Mouse (Mus musculus): ENCODE data around the gene Zfyve9. TPM values are rescaled to one million over a fixed set of nuclear protein-coding genes. Genes with fewer than 3 reads are reported as not detected.
A peak's percentile ranks its signal among the peaks of the same experiment; 100 is the strongest.

The Zfyve9 gene
- polyA plus RNA-seq, 1 experiment from 2014 or later, result 5.2 TPM

DNA sequence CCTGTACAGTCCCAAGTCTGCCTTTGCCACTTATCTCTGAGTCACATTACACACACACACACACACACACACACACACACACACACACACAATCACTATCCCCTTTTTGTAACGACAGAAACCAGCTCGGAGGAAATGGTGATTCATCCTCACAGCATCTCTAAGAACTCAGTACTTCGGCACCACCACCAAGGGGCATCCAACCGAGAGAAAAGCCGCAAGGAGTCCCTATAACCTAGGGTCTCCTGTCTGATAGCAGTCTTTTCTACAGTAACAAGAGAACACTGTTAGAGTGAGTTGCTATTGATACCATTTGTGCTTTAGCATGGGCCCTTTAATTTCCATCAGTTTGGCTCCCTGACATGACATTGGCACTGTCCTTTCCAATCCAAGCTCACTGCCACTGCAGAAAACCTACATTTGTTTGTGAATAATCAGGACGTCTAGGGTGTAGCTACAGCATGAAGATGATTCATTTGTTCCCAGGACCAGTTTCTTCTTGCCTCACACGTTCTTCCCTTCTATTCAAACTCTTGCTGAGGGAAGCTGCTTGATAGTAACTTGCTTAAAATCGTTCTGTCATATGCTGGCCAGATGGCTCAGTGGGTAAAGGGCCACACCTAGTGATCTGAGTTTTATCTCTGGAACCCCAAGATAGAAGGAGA, 2.0 kb upstream of the Zfyve9 start:
- Histone ChIP-seq H3K4me1 (replicated peaks) (no peaks in the 10 kb centered on the region), H3K4me3 (replicated peaks) (no peak overlapping the region), H3K4me2 (replicated peaks) (no peak overlapping the region), H3K9me3 (no peaks in the 10 kb centered on the region), H3K27ac (no peak overlapping the region), H3K36me3 (no peaks in the 10 kb centered on the region), H3K27me3 (replicated peaks) (no peaks in the 10 kb centered on the region), H3K9ac (no peak overlapping the region)
- ATAC-seq, result no peak
- WGBS, result 46% methylated on average over 8 of the region's 8 CpGs

- H3K4me1 ChIP-seq (replicated peaks), result no peaks in the 10 kb centered on the region
- H3K27ac ChIP-seq, result no peak overlapping the region
- 51% methylated on average over 3 of the region's 3 CpGs for WGBS
- peak overlapping the region; percentile 75; the same call in 1 of the 2 replicates for H3K4me2 ChIP-seq (replicated peaks)
- no peak for ATAC-seq
- H3K9ac ChIP-seq, result no peak overlapping the region
- H3K4me3 ChIP-seq (replicated peaks), result no peak overlapping the region
- H3K36me3 ChIP-seq, result no peaks in the 10 kb centered on the region
- H3K9me3 ChIP-seq, result no peaks in the 10 kb centered on the region
- H3K27me3 ChIP-seq (replicated peaks), result no peaks in the 10 kb centered on the region
These were observed 998 bp upstream of the Zfyve9 start for GRCm38 (mm10) chr4:108781596-108781995.

- ATAC-seq, result no peak
- Histone ChIP-seq H3K9ac (peak overlapping the region; percentile 94), H3K27ac (peak overlapping the region; percentile 97), H3K9me3 (no peaks in the 10 kb centered on the region), H3K4me3 (replicated peaks) (peak overlapping the region; percentile 96), H3K4me1 (replicated peaks) (no peaks in the 10 kb centered on the region), H3K4me2 (replicated peaks) (peak overlapping the region; percentile 75), H3K36me3 (no peaks in the 10 kb centered on the region), H3K27me3 (replicated peaks) (no peaks in the 10 kb centered on the region)
- WGBS, result 1% methylated on average over 11 of the region's 20 CpGs
These were observed 237 bp upstream of the Zfyve9 start for GRCm38 (mm10) chr4:108780864-108781205.

- Histone ChIP-seq H3K4me1 (replicated peaks) (no peaks in the 10 kb centered on the region), H3K4me3 (replicated peaks) (peak overlapping the region; percentile 96), H3K9me3 (no peaks in the 10 kb centered on the region), H3K27me3 (replicated peaks) (no peaks in the 10 kb centered on the region), H3K4me2 (replicated peaks) (peak overlapping the region; percentile 75), H3K27ac (peak overlapping the region; percentile 97), H3K36me3 (no peaks in the 10 kb centered on the region), H3K9ac (peak overlapping the region; percentile 94)
- no peak for ATAC-seq
- WGBS, result 2% methylated on average over 7 of the region's 7 CpGs
These were observed 888 bp downstream of the Zfyve9 start for GRCm38 (mm10) chr4:108779763-108780056.

DNA sequence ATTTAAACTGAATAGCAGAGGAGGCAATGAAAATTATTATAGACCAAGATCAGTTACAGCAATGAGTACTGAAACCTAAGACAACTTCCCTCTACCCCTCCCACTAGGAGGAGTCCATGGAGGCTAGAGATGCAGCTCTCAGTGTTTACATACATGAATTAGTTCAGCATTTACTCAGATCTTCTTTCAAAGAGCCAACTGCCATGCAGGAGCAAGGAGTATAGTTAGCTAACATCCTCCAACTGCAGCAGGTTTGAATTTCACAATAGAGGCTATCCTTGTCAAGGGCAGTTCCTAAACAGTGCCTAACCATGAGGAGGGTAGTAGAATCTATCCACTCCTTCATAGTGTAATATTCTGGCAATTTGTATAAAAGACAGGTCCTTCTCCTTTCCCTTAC, 12.1 kb downstream of the Zfyve9 start:
- ATAC-seq, result no peak
- Histone ChIP-seq H3K27ac (no peak overlapping the region), H3K4me1 (replicated peaks) (no peaks in the 10 kb centered on the region)

DNA sequence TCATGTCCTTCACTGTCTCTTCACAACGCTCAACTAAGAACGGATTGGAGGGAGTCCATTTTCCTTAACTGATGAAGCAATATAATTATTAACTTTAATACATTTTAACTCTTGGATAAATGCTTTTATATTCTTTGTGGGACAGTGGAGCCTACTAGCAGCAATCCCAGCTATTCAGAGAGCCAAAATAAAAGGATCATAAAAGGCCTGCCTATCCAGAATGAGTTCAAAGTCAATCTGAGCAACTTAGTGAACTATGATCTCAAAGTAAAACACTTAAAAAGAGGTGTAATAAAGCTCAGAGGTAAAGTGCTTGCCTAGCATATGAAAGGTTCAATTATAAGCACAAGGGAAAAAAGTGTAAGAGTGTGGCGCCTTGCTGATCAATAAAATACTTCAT, 21.0 kb downstream of the Zfyve9 start:
- Histone ChIP-seq H3K9me3 (no peaks in the 10 kb centered on the region), H3K4me1 (replicated peaks) (no peaks in the 10 kb centered on the region), H3K4me3 (replicated peaks) (no peak overlapping the region), H3K27ac (0 out of 2 replicates have a peak overlapping the region, but pooled peaks have one; percentile 58), H3K9ac (no peak overlapping the region), H3K36me3 (no peaks in the 10 kb centered on the region), H3K4me2 (replicated peaks) (no peak overlapping the region), H3K27me3 (replicated peaks) (no peaks in the 10 kb centered on the region)
- peak; percentile 87 for ATAC-seq
- WGBS, result 57% methylated on average over 3 of the region's 3 CpGs

More for the DNA sequence above, 12.1 kb downstream of the Zfyve9 start:
- no peak overlapping the region for H3K9ac ChIP-seq
- H3K4me3 ChIP-seq (replicated peaks), result no peak overlapping the region
- no peaks in the 10 kb centered on the region for H3K9me3 ChIP-seq
- H3K4me2 ChIP-seq (replicated peaks), result no peak overlapping the region
- no peaks in the 10 kb centered on the region for H3K27me3 ChIP-seq (replicated peaks)
- H3K36me3 ChIP-seq, result no peaks in the 10 kb centered on the region

DNA sequence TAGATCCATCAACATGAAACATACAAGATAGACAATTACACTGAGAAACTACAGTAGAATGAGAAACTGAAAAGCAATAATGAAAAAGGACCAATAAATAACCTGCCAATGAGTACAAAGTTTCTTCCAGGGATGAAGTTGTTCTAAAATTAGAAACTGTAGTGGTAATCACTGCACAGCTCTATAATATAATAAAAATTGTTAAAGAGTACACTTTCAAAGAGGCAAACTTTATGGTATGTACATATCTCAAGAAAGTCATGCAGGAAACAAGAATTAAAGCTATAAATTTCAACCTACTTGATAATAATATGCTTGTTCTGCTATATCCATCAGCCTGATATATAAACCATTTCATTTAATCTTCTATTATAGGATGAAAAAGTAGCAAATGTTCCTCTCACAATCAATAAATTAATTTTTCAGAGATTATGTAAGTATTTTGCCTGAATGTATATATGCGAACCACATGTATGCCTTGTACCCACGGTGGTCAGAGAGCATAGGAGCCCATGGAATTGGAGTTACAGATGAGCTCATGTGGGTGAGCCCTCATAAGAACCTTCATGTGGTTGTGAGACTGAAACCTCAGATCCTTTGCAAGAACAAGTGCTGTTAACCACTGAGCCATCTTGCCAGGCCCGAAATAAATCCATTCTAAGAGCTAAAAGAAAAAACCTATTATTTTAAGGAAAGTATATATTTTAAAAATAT, 34.3 kb downstream of the Zfyve9 start:
- no peaks in the 10 kb centered on the region for H3K9me3 ChIP-seq
- H3K4me2 ChIP-seq (replicated peaks), result no peak overlapping the region
- 82% methylated on average over 3 of the region's 3 CpGs for WGBS
- no peak overlapping the region for H3K4me3 ChIP-seq (replicated peaks)
- H3K9ac ChIP-seq, result no peak overlapping the region
- peak; percentile 76 for ATAC-seq
- 0 out of 2 replicates have a peak, but pooled peaks cover 2% of the 10 kb centered on the region for H3K4me1 ChIP-seq (replicated peaks)
- H3K27me3 ChIP-seq (replicated peaks), result no peaks in the 10 kb centered on the region
- no peak overlapping the region for H3K27ac ChIP-seq
- no peaks in the 10 kb centered on the region for H3K36me3 ChIP-seq

DNA sequence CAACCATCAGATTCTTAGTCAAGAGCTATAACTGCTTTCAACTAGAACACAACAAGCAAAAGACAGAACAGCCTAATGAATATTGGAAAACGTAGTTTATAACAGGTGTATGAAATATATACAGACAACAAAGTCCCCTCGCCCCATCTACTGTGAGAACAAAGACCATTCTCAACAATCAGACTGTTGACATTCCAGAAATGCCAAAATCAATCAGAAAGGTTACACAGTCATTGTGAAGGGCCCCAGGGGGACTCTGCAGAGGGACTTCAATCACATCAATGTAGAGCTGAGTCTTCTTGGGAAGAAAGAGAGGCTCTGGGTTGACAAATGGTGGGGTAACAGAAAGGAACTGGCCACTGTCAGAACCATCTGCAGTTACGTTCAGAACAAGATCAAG, 49.0 kb downstream of the Zfyve9 start:
- Histone ChIP-seq H3K9ac (no peak overlapping the region), H3K4me3 (replicated peaks) (no peak overlapping the region), H3K36me3 (no peaks in the 10 kb centered on the region), H3K4me1 (replicated peaks) (no peaks in the 10 kb centered on the region), H3K9me3 (no peaks in the 10 kb centered on the region), H3K27ac (no peak overlapping the region), H3K27me3 (replicated peaks) (no peaks in the 10 kb centered on the region), H3K4me2 (replicated peaks) (no peak overlapping the region)
- no peak for ATAC-seq
- 56% methylated on average over 3 of the region's 3 CpGs for WGBS

- H3K9ac ChIP-seq, result no peak overlapping the region
- no peaks in the 10 kb centered on the region for H3K4me1 ChIP-seq (replicated peaks)
- ATAC-seq, result no peak
- 53% methylated on average over 1 of the region's 1 CpGs for WGBS
- no peaks in the 10 kb centered on the region for H3K27me3 ChIP-seq (replicated peaks)
- no peaks in the 10 kb centered on the region for H3K9me3 ChIP-seq
- H3K27ac ChIP-seq, result no peak overlapping the region
- H3K4me3 ChIP-seq (replicated peaks), result no peak overlapping the region
- no peaks in the 10 kb centered on the region for H3K36me3 ChIP-seq
- no peak overlapping the region for H3K4me2 ChIP-seq (replicated peaks)
These were observed 50.1 kb downstream of the Zfyve9 start for GRCm38 (mm10) chr4:108730450-108730849.

GRCm38 (mm10) chr4:108724102-108724501, 56.5 kb downstream of the Zfyve9 start:
- Histone ChIP-seq H3K4me2 (replicated peaks) (no peak overlapping the region), H3K4me1 (replicated peaks) (no peaks in the 10 kb centered on the region), H3K27ac (no peak overlapping the region), H3K9ac (no peak overlapping the region), H3K27me3 (replicated peaks) (no peaks in the 10 kb centered on the region), H3K9me3 (no peaks in the 10 kb centered on the region), H3K36me3 (no peaks in the 10 kb centered on the region; the same call in 1 of the 2 replicates), H3K4me3 (replicated peaks) (no peak overlapping the region)
- 60% methylated on average over 2 of the region's 2 CpGs for WGBS
- ATAC-seq, result peak; percentile 68

DNA sequence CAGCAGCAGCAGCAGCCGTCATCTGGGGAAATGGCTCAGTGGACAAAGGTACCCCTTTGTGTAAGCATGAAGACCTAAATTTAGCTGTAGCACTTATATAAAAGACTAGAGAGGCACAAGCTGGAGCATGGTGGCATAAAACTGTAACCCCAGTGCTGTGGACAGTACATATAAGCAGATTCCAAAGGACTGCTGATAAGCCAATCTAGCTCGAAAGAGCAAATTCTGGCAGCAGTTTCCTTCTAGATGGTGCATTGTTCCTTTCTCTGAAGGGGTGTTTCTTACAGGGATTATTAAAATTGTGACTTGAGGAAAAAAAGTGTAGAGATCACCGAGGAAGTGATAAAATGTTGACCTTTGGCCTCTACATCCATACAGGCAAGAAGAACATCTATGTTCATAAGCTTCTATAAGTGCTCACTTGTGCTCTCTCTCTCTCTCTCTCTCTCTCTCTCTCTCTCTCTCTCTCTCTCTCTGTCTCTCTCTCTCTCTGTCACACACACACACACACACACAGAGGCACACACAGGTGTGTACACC, 59.3 kb downstream of the Zfyve9 start:
- H3K36me3 ChIP-seq, result no peaks in the 10 kb centered on the region; the same call in 1 of the 2 replicates
- no peaks in the 10 kb centered on the region for H3K9me3 ChIP-seq
- no peak overlapping the region for H3K4me2 ChIP-seq (replicated peaks)
- 0 out of 2 replicates have a peak overlapping the region, but pooled peaks have one; percentile 10 for H3K27ac ChIP-seq
- no peaks in the 10 kb centered on the region for H3K4me1 ChIP-seq (replicated peaks)
- no peak overlapping the region for H3K9ac ChIP-seq
- ATAC-seq, result peak; percentile 75
- WGBS, result 61% methylated on average over 3 of the region's 3 CpGs
- H3K27me3 ChIP-seq (replicated peaks), result no peaks in the 10 kb centered on the region
- H3K4me3 ChIP-seq (replicated peaks), result no peak overlapping the region

- no peak within 1 kb of the TSS for H3K4me2 ChIP-seq (replicated peaks)
- ATAC-seq, result no peak
These were observed 61.2 kb downstream of the Zfyve9 start, which contains the start of gene 3110021N24Rik for GRCm38 (mm10) chr4:108719349-108719748. TSS of gene 3110021N24Rik (plus strand) at chr4:108719649.

More at GRCm38 (mm10) chr4:108719349-108719748, 61.2 kb downstream of the Zfyve9 start, which contains the start of gene 3110021N24Rik:
- Histone ChIP-seq H3K4me1 (replicated peaks) (no peaks in the 10 kb centered on the region), H3K27ac (no peak within 1 kb of the TSS), H3K36me3 (no peaks in the 10 kb centered on the region; the same call in 1 of the 2 replicates), H3K4me3 (replicated peaks) (no peak within 1 kb of the TSS), H3K27me3 (replicated peaks) (no peaks in the 10 kb centered on the region), H3K9ac (no peak within 1 kb of the TSS), H3K9me3 (no peaks in the 10 kb centered on the region)
- WGBS, result 90% methylated on average over 5 of the region's 5 CpGs

All from intestine, embryonic 15.5 days (tissue).